29 mouse cellular contexts compared by ENCODE assay signal in genomic region chrX:100818681-100819080, GRCm38 (mm10). TPM values are rescaled to one million over a fixed set of nuclear protein-coding genes. Genes with fewer than 3 reads are reported as not detected.
DNase-seq lines count a peak whose midpoint lies in the region; ATAC-seq and TF ChIP-seq lines count a peak whose summit lies in the region.
"Had no signal": no experiment of that assay in that cellular context is flagged by ENCODE, and none has a peak within 500 bp of the region (broad histone marks: within the 10 kb centered on the region; RNA-seq: fewer than 3 reads in every experiment).

No protein-coding gene starts in this region.

- H3K9me3 ChIP-seq in forebrain, embryonic 13.5 days (replicated peaks): no peaks in the 10 kb centered on the region
- H3K9me3 ChIP-seq in forebrain, embryonic 15.5 days: no peaks in the 10 kb centered on the region
- no peaks in the 10 kb centered on the region for H3K9me3 ChIP-seq in lung, embryonic 15.5 days
- H3K9me3 ChIP-seq: embryonic facial prominence, embryonic 10.5 days; embryonic facial prominence, embryonic 13.5 days; forebrain, embryonic 12.5 days; G1E; hindbrain, embryonic 12.5 days had no signal

- 87% methylated on average over 9 of the region's 9 CpGs for WGBS in forebrain, embryonic 13.5 days
- WGBS in forebrain, embryonic 15.5 days: 94% methylated on average over 9 of the region's 9 CpGs
- 83% methylated on average over 9 of the region's 9 CpGs for WGBS in lung, embryonic 15.5 days
- 76% methylated on average over 9 of the region's 9 CpGs for WGBS in lung, adult 2 months

- no peak overlapping the region for H3K9ac ChIP-seq in forebrain, embryonic 13.5 days
- no peak overlapping the region for H3K9ac ChIP-seq in forebrain, embryonic 15.5 days (replicated peaks)
- no peak overlapping the region for H3K9ac ChIP-seq in lung, embryonic 15.5 days
- H3K9ac ChIP-seq: embryonic facial prominence, embryonic 13.5 days; forebrain, embryonic 12.5 days; forebrain, postnatal 0 days; hindbrain, embryonic 12.5 days had no signal

- no peak overlapping the region for H3K27ac ChIP-seq in forebrain, embryonic 13.5 days
- no peak overlapping the region for H3K27ac ChIP-seq in forebrain, embryonic 15.5 days (replicated peaks)
- H3K27ac ChIP-seq in lung, embryonic 15.5 days: no peak overlapping the region
- H3K27ac ChIP-seq: embryonic facial prominence, embryonic 10.5 days; embryonic facial prominence, embryonic 13.5 days; forebrain, embryonic 12.5 days; hindbrain, embryonic 12.5 days had no signal

- no peaks in the 10 kb centered on the region for H3K4me1 ChIP-seq in forebrain, embryonic 13.5 days
- H3K4me1 ChIP-seq in forebrain, embryonic 15.5 days: no peaks in the 10 kb centered on the region
- H3K4me1 ChIP-seq in lung, embryonic 15.5 days: no peaks in the 10 kb centered on the region
- no peaks in the 10 kb centered on the region for H3K4me1 ChIP-seq in lung, adult 2 months (ENCODE audit: control insufficient read depth, insufficient read depth, low read length)
- H3K4me1 ChIP-seq: embryonic facial prominence, embryonic 10.5 days; embryonic facial prominence, embryonic 13.5 days; forebrain, embryonic 12.5 days; hindbrain, embryonic 12.5 days had no signal

- 0 out of 2 replicates have a peak, but pooled peaks have one; percentile 36 for ATAC-seq in forebrain, embryonic 13.5 days
- ATAC-seq in forebrain, embryonic 15.5 days (replicated peaks): no peak
- ATAC-seq in lung, embryonic 15.5 days (ENCODE audit: borderline replicate concordance, extremely low read depth, low FRiP score, low TSS enrichment): 0 out of 2 replicates have a peak, but pooled peaks have one; percentile 31
- ATAC-seq: forebrain, postnatal 0 days; hindbrain, embryonic 16.5 days; inflammation-experienced regulatory T-cells, adult 6 months; intestine, embryonic 16.5 days; Patski had no signal

- H3K36me3 ChIP-seq in forebrain, embryonic 13.5 days (ENCODE audit: poor library complexity, severe bottlenecking): peaks cover 47% of the 10 kb centered on the region
- peaks cover 20% of the 10 kb centered on the region; the same call in 1 of the 2 replicates for H3K36me3 ChIP-seq in forebrain, embryonic 15.5 days
- peaks cover 3% of the 10 kb centered on the region; the same call in 1 of the 2 replicates for H3K36me3 ChIP-seq in lung, embryonic 15.5 days
- H3K36me3 ChIP-seq: G1E had no signal

- H3K27me3 ChIP-seq in forebrain, embryonic 13.5 days: no peaks in the 10 kb centered on the region
- H3K27me3 ChIP-seq in forebrain, embryonic 15.5 days: no peaks in the 10 kb centered on the region
- H3K27me3 ChIP-seq in lung, embryonic 15.5 days: no peaks in the 10 kb centered on the region

- no peak overlapping the region for H3K4me2 ChIP-seq in forebrain, embryonic 13.5 days
- no peak overlapping the region for H3K4me2 ChIP-seq in forebrain, embryonic 15.5 days (replicated peaks)
- H3K4me2 ChIP-seq in lung, embryonic 15.5 days: no peak overlapping the region
- H3K4me2 ChIP-seq: embryonic facial prominence, embryonic 13.5 days; forebrain, embryonic 12.5 days; heart, embryonic 11.5 days; hindbrain, embryonic 12.5 days had no signal

- DNase-seq in lung, adult 2 months: no peak
- peak; percentile 5 for DNase-seq in lung, postnatal 10 days
- no peak for DNase-seq in lung, postnatal 36 days
- DNase-seq in ZHBTc4 (ENCODE audit: low read depth, low spot score): peak; percentile 9
- no peak for DNase-seq in kidney, postnatal 4 days
- DNase-seq: adrenal gland, adult 8-10 months; adrenal gland, postnatal 25 days; cerebellum, adult 11-12 months; cerebellum, adult 8-10 months; cerebellum, postnatal 10 days; cerebellum, postnatal 36 days; embryo, embryonic 11 days; forebrain, postnatal 0 days; gastrocnemius, postnatal 14 days; heart, adult 11 months had no signal

- TF ChIP-seq CTCF in lung, adult 2 months (IDR thresholded peaks at IDR 0.05; ENCODE audit: insufficient read depth, low read length): no peak

- TF ChIP-seq POLR2A in lung, adult 2 months (IDR thresholded peaks at IDR 0.05; ENCODE audit: borderline replicate concordance, extremely low read depth, low read depth, low read length): no peak

- H3K4me3 ChIP-seq in forebrain, embryonic 13.5 days: no peak overlapping the region
- no peak overlapping the region for H3K4me3 ChIP-seq in forebrain, embryonic 15.5 days
- no peak overlapping the region for H3K4me3 ChIP-seq in lung, embryonic 15.5 days
- no peak overlapping the region for H3K4me3 ChIP-seq in lung, adult 2 months (replicated peaks; ENCODE audit: extremely low read depth, low read depth, low read length)
- H3K4me3 ChIP-seq: embryonic facial prominence, embryonic 10.5 days; embryonic facial prominence, embryonic 13.5 days; erythroblast, embryonic 14.5 days; forebrain, embryonic 12.5 days; hindbrain, embryonic 12.5 days had no signal

RNA-seq across cellular contexts. Expression of gene Dlg3, which starts 51.2 kb away (rescaled TPM):
- 10.4 and 14.2 TPM in 2 replicates for polyA plus RNA-seq in forebrain, embryonic 13.5 days (2015; fragmentation: Nextera tagmentation; extraction: Ambion mirVana)
- polyA plus RNA-seq in forebrain, embryonic 15.5 days (2015; fragmentation: Nextera tagmentation; extraction: Ambion mirVana): 7.3 and 10.0 TPM in 2 replicates
- 2.7 and 4.0 TPM in 2 replicates for polyA plus RNA-seq in lung, embryonic 15.5 days (2015; fragmentation: Nextera tagmentation; extraction: Ambion mirVana)
- 9.4 and 13.7 TPM in 2 replicates for polyA plus RNA-seq in lung, adult 2 months (2012; rRNA removed)
- polyA plus RNA-seq: erythroblast, embryonic 14.5 days; G1E had no signal

Comparison
In these comparisons a context has a peak if more than half of its experiments do, and no peak if none do; other contexts are left out.
1. DNase-seq: peak in lung, postnatal 10 days (single experiment) and ZHBTc4 (single experiment); none in lung, adult 2 months (single experiment), lung, postnatal 36 days (single experiment) and kidney, postnatal 4 days (0 of 2).